Mouse (Mus musculus) adrenal gland, adult 2 months (tissue): ENCODE measurements at regions not wholly inside any gene's neighbourhood (a gene's known extent, or its start where the extent isn't known, plus 50 kb on each side); places are given as distances from the start of the nearest gene placed in this dataset.
A peak's percentile ranks its signal among the peaks of the same experiment; 100 is the strongest.

Experiments
- DNase-seq: peaks from one replicate; pipeline ENCODE4 v3.0.0; 2021

DNA sequence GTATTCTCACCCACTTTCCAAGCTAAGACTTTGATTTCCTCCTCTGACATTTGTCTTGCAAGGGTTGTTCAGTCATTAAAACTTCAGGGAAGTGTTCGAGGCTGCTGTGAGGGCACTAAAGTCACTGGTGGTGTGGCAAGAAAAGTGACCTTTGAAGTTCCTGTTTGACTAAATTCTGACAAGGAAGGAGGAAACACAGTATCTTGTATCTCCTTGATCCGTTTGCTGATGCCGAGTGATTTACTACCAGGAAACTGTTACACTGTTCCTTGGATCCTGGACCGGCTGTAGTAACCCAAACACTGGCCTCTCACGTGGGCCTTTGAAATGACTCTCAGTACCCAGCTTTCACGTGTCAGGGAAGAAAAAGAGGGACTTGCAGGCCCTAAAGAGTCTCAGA lies 53.5 kb upstream of the Ralgapa2 start:
- no peak for DNase-seq

DNA sequence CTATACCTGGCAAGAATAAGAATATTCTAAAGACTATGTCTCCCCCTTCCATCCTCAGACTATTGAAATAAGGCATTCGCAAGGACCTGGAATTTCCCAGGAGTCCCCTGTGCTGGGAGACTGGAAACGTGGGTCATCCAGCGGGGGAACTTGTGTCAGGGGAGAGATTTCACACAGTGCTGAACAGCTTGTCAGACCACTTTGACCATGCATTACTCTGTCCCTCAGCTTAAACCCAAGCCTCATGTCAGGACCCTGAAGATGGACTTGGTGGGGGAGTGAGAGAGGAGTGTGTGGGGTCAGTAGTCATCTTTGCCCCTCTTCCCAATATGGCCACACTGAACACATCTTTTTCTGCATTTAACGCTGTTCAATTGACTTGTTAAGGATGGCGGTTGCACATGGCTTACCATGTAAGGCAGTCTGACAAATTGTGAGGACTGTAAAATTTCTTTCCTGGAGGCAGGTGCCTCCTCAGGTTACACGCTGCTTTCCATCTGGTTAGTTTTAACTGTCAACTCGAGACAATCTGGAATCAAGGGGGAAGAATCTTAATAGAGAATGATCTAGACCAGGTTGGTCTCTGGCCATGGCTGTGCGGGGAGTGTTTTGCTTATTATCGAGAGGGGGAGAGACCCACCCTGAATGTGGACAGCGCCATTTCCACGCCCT lies 56.2 kb upstream of the Ralgapa2 start:
- DNase-seq = no peak

DNA sequence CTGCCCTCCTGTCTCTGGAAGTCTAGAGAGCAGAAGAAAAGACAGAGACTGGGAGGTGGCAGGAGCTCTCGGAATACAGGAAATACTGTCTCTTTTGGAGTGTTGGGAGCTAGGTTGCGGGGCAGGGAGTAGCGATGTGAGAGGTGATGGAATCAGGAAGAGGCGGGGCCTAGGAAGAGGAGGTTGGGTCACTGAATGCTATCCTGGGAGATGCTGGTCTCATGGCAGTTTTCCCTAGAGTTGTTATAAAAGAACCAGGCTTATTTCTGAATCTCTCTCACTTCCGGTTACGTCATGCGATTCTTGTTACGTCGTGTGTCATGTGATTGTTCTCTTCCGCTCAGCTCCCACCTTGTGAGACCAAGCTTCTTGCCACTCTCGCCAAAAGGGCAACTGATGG lies 58.9 kb upstream of the Ralgapa2 start:
- no peak for DNase-seq

DNA sequence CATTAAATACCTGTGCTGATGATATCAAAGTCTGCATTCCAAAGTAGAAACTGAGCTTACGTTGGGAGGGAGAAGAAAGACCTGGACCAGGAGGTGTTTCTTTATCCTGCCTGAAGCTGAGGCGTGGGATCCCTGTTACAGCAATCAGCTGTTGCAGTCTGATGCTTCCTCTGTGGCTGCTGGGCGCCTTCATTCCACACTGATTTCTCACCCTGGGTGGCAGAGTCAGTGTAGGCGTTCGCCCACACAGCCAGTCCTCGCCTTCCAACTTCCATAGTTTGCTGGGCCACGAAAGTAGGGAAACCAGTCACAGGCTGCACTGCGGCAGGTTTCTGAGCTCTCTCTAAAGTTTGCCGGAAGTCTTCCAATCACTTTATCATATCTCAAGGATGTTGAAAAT lies 59.7 kb upstream of the Ralgapa2 start:
- no peak for DNase-seq

DNA sequence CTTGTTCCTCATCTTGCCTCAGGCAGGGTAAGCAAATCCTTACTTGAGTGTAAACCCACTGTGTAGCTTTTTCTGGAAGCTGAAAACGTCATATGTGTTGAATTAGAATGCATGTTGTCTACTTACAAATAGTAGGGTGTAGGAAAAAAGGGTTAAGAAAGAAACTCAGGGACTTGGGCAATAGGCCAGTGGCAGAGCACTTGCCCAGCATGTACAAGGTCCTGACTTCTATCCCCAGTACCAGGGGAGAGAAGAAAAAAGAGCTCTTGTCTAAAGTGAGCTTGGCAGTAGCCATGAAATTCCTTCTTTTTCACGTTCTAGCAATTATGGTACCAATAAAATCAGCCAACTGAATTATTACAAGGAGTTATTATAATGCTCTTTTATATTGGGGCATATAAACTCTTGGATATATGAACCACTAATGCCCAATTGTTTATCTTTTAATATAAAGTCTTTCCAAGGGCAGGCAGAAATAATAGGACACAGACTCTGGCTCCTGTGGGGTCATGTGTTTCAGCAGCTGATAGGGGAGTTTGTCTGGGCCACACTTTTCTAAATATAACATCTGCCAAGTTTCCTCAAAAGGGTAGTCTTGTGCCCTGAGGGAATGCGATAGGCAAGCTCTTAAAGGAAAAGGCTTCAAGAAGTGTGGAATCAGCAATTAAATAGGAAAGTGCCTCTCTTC lies 63.6 kb upstream of the Ralgapa2 start:
- DNase-seq = no peak

DNA sequence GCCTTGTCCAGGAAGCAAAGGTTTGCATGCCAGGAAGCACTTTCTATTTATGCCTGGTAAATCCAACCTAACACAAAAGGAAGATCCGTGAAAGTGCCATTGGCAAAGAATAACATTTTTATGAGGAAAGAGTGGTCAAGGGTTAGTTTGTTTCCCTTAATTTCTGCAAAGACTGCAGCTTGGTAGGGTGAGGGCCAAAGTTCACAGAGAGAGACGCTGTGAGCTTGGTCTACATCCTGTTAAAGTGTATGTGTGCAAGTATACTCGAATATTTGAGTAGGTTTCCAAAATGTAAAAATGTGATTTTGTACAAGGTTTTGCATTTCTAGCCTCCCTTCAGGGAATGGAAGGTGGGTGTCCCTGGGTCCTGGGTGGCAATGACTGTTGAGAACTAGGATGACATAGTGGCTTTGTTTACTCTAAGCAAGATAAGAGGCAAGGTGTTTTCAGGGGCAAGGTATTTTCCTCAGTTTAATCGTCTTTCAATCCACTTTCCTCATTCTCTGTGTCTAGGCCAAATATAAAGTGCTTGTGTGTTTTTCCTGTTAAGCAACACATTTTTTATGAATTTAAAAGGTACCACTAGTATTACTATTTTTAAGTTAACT lies 64.3 kb upstream of the Ralgapa2 start:
- DNase-seq = no peak

DNA sequence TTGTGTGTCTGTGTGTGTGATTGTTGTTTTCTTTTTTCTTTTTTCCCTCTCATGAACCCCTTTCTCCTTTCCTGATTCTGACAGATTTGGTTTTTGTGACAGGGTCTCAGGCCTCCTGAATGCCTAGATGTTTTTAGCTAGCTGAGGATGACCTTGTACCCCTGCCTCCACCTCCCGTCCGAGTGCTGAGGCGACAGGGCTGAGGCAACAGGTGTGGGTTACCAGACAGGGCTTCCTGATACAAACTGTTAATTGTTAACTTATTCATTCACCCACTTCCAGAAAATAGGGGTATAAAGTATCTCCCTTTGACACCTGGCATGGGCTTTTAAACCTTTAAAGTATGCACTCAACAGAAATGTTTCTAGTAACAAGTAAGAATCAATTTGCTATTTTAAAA lies 65.0 kb upstream of the Ralgapa2 start:
- DNase-seq = no peak

DNA sequence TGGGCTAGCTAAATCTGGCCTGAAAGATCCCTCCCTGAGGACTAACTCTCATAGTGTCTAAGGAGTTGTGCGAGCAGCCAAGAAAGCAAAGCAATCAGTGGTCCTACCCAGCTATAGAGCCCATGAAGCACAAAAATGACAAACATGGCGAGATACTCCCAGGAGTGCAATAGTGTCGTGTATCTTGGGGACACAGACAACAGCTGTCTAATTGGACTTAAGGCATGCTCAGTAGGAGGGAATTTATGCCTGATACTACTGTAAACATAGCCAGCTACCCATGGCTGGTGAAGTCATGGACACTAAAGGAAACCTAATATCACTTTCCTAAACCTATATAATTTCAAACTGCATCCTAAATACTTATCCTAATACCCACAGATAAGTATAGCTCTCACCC lies 69.1 kb upstream of the Ralgapa2 start:
- no peak for DNase-seq

DNA sequence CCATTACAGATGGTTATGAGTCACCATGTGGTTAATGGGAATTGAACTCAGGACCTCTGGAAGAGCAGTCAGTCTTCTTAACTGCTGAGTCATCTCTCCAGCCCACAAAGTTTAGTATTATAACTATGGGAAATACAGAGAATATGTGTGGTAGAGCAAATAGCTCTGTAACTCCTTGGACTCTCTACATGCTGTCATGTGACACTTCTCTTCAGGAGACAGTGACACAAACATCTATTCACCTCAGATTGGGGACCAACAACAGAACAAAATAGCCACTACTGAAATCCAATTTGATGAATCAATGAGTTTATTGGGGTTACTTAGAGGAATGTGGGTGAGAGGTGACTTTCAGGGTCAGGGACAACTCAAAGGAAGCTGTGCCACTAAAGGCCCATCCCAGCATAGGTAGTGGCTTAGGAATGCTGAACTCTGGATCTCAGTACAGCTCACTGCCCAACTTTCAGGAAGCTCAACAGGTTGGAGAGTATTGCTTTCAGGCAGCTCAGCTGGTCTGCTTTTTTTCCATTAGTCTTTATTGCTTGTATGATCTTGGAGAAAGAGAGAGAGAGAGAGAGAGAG lies 71.8 kb upstream of the Ralgapa2 start:
- DNase-seq = no peak

DNA sequence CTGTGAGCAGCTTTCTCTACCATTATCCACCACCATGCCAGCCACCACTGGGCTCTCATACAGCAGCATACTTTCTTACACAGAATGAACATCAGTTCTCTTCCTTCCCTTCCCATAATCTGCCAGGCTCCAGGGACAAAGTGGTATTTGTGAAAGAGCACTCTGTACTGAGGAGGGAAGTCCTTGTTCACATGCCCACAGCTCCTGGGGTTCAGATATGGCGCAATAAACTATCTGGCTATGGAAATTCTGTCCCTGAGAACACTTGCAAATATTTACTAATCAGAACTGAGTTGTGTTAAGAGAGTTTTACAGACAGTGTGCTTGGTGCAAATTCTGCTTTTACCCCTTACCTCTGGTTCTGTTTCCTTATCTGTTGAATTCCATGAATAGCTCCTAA lies 74.2 kb upstream of the Ralgapa2 start:
- DNase-seq = peak; percentile 36

DNA sequence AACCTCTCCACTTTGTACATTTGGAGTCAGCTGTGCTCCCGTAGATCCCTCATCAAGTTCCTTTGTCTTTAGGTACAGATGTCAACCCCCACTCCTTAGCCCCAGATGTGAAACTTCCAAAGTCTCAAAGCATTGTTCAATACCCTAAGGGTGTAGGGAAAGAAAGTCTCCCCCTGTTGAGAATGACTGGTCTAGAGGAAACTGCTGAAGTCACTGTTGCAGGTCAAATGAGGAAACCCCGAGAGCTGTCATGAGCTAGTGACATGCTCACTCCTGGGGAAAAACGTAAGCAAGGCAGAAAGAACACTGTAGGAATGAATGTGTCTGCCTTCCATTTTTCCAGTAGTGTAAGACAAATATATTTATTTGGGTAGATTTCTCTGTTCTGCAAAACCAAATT lies 74.8 kb upstream of the Ralgapa2 start:
- no peak for DNase-seq

DNA sequence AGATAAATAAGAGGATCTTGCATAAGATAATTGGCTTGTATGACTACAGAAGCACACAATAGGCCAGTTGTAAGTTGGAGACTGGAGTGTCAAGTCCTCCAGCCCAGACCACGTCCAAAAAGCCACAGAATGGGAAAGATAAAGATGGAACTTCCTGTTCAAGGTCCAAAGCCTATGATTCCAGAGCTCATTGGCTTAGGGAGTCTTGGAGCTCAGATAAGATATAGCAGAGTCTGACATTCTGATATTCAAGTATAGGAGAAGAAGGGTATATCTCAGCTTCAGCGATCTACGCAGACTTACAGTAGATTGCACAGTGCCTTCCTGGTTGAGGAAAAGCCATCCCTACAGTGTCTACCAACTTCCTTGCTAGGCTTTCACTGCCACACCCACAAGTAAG lies 77.7 kb upstream of the Ralgapa2 start:
- DNase-seq = no peak

DNA sequence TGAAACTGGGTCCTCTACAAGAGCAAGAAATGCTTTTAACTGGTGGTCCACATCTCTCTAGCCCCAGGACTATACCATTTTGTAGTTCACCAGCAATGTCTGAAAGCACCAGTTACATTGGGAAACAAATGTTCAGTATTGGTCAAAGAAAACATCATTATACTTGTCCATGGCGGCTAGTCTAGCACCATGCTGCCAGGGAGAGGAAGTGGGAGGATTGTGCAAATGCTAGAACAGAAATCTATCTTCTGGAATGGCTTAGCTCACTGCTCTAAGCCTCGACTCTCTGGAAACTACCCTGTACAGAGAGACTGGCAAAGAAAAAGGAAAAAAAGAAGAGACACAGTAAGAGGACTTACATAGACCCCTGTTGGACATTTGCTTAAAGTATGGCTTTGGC lies 81.1 kb upstream of the Ralgapa2 start:
- DNase-seq = no peak

DNA sequence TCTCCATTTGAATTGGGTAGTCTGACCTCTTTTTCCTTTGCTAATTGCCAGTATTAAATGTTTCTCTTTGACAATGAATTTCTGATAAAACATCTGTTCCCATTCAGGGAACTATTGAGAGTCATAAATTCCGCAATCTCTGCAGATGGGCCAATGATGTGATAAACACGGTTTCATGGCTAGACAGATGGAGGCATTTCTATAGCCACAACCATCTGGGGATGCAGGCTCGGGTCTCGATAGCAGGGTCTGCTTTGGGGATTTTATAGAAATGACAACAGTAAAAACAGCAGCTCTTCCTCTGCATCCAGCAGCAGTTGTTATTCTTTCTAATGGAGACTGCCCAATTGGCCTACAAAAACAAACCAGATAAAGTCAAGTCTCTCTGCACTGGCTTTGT lies 82.1 kb upstream of the Ralgapa2 start:
- no peak for DNase-seq

DNA sequence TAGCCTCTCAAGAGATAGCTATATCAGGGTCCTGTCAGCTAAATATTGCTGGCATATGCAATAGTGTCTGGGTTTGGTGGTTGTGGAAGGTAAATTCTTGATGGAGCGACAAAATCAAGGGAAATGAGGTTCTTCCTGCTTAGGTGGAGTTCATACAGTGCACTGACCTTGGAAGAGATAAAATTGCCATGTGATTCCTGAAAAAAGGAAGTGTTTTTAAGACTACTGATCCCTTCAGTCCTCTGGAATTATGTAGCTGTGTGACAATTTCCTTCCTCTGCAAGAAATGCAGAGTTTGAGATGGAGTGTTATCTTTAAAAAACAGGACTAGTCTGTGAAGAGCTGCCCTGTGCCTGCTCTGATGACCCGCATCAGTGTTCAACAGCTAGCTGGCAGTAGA lies 83.5 kb upstream of the Ralgapa2 start:
- DNase-seq = no peak

DNA sequence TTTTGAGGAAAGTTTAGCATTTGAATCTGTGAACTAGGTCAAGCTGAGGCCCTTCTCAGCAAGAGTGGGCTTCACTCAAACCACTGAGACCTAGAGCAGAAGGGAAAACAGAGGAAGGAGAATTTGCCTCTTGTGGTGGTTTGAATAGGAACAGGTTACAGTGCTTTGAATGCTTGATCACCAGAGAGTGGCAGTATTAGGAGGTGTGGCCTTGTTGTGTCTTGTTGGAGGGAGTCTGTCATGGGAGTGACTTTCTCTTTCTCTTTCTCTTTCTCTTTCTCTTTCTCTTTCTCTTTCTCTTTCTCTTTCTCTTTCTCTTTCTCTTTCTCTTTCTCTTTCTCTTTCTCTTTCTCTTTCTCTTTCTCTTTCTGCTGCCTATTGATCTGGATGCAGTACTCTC lies 94.0 kb upstream of the Ralgapa2 start:
- no peak for DNase-seq

DNA sequence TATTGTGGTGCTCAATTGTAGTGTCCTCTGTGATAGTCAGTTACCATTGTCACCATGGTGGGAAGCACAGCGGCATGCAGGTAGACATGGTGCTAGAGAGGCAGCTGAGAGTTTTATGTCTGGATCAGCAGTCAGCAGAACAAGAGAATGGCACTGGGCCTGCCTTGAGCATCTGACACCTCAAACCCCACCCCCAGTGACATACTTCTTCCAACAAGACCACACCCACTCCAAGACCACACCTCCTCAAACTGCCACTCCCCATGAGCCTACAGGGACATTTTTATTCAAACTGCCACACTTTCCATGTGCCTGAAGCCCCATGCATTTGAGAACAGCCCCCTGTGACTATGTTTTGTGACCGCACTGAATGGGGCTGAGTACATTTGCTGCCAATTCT lies 98.8 kb upstream of the Ralgapa2 start:
- no peak for DNase-seq

DNA sequence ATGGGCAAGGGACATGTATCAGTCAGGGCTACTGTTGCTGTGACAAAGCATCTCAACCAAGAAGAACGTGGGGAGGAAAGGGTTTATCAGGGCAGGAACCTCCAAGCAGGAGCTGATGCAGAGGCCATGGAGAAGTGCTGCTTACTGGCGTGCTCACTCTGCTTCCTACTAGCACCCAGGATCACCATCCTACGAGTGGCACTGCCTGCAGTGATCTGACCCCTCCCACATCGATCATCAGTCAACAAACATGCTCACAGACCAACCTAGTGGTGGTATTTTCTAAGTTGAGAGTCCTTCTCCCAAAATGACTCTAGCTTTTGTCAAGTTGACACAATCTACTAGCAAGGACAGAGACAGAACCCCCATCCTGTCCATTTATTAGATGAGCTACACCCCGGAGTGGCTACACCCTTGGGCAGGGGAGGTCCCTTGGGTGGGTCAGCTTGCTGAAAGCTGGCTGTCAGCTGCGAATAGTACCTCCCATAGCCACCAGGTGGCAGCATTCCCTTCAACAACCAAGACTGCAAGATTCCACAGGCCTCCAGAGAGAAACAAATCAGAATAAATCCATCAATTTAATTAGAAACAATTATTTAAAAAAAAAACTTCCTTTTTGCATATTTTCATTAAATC lies 99.9 kb upstream of the Ralgapa2 start:
- peak; percentile 61 for DNase-seq

DNA sequence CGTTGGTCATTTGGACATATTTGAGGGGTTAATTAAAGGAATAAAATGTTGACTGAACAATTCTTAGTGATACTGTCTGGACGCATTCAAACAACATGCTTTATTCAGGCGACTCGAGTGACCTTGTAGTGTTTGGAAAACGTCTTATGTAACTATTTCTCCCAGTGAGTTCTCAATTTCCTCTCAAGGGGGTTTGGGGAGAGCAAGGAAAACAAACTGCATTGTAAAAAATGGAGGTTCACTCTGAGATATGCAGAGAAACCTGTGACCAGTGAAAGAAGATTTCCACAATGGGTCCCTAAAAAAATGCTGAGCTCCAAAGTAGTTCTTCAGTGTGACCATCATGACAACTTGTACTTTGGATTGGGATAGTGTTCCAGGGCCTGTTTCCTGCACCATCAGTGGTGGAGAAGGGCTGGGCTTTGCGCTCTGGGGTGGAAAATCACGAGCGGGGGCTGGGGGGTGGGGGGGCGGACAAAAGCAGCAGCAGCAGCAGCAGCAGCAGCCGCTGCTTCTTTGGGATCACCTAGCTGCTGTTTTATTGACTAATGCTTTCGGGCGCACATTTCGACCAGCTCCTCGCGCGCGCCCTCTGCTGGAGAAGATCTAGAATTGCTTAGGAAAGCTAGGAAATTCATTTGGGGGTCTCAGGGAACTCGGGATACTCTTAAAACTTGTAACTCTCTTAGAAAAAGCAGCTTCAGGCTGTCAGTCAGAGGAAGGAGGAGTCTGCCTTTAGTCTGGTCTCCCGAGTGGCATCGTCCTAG lies 100.6 kb upstream of the Ralgapa2 start:
- DNase-seq = peak; percentile 53

DNA sequence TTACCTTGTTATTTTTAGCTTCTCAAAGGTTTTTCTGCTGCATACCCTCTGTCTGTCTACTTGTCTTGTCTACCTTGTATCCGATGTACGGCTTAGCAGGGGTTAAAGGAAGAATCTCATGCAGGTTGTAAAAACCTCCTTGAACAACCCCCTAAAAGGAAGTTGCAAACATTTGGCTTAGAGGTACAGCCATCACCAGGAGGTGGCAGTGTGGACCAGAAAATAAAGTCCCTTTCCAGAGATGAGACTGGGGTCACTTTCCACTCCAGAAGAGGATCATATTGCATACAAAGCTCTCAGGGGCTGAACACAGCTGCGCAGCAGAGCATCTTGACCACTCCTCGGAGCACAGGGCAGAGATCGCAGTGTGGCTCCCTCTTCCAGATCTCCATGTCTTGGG lies 109.0 kb upstream of the Ralgapa2 start:
- peak; percentile 35 for DNase-seq

DNA sequence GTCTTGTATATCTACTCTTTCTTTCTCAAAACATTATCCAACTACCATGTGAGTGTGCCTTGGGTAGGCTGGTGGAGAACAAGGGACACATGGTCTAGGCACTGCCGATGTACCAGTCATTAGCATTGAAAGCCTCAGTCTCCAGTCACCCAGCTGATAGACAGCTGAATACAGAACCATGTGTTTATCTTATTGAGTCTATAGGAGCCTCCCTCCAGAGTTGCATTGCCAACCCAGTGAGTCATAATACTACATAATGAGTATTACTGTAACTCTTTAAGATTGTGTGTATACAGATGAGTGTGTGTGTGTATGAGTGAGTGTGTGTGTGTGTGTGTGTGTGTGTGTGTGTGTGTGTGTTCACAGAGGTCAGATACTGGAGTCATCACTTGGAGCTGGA lies 110.9 kb upstream of the Ralgapa2 start:
- no peak for DNase-seq

DNA sequence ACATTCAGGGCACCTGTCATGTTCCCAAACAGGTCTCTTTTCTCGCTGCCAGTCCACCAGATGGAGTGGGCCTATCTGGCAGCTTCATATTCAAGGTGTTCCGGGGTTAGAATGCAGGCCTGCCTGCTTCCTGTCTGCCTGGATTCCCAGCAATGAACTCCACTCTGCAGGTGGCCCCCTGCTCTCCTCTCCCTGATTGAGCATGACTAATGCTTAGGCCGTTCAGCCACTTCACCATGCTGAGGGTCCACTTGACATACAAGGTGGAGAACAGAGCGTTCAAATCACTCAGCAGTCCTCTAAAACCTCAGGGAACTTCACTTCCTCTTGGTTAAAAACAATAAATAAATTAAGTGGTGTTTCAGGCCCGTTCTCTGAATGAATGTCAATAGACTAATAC lies 112.1 kb upstream of the Ralgapa2 start:
- DNase-seq = no peak
